Mouse (Mus musculus): ENCODE data around the gene Slc38a2. TPM values are rescaled to one million over a fixed set of nuclear protein-coding genes. Genes with fewer than 3 reads are reported as not detected.
A peak's percentile ranks its signal among the peaks of the same experiment; 100 is the strongest.

Slc38a2 gene
- polyA plus RNA-seq (2012; rRNA removed): 10.3 and 13.9 TPM in 2 replicates

GRCm38 (mm10) chr15:96699521-96700511, at the start of gene Slc38a2:
Slc38a2 (minus strand) TSS chr15:96699730.
- no peaks in the 10 kb centered on the region for H3K27me3 ChIP-seq (ENCODE audit: control insufficient read depth, insufficient read depth, low read length)
- TF ChIP-seq CTCF (IDR thresholded peaks at IDR 0.05; ENCODE audit: extremely low read depth, insufficient read length, insufficient replicate concordance, low read depth, low read length) (peak; percentile 34; the same call in 1 of the 2 replicates), POLR2A (IDR thresholded peaks at IDR 0.05; ENCODE audit: low read depth, low read length) (peak; percentile 99)
- peaks cover 17% of the 10 kb centered on the region for H3K36me3 ChIP-seq (ENCODE audit: control insufficient read depth, insufficient read depth, low read length)
- peak within 1 kb of the TSS; percentile 73 for H3K4me3 ChIP-seq (ENCODE audit: low read depth, low read length)
- under 1% methylated on average over 76 of the region's 76 CpGs for WGBS
- peaks cover 9% of the 10 kb centered on the region; the same call in 1 of the 2 replicates for H3K4me1 ChIP-seq (ENCODE audit: control insufficient read depth, insufficient read depth, insufficient read length, low read length)
- H3K27ac ChIP-seq (ENCODE audit: insufficient read depth, low read depth, low read length): peak within 1 kb of the TSS; percentile 84

DNA sequence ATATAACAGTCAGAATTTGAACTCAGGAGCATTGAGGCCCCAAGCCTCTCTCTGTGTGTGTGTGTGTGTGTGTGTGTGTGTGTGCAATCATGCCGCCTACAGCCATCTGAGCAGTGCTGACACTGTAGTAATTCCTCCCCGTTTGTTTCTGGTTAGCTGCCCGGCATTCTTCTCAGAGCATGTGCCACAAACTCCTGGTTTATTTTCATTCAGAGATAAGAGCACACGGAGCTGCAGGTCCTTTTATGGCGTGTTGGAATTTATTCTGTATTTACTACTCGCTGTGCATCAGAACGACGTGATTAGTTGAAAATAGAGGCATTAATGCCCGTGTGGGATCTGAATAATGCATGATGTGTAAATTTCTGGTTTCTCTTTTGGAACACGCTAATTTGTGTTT, 49.6 kb upstream of the Slc38a2 start:
- H3K4me3 ChIP-seq (ENCODE audit: low read depth, low read length): no peak overlapping the region
- 20% methylated on average over 10 of the region's 10 CpGs for WGBS

GRCm38 (mm10) chr15:96747551-96747950, 48.0 kb upstream of the Slc38a2 start:
- no peak for TF ChIP-seq CTCF (IDR thresholded peaks at IDR 0.05; ENCODE audit: extremely low read depth, insufficient read length, insufficient replicate concordance, low read depth, low read length)
- no peak for TF ChIP-seq POLR2A (IDR thresholded peaks at IDR 0.05; ENCODE audit: low read depth, low read length)
- Histone ChIP-seq H3K36me3 (ENCODE audit: control insufficient read depth, insufficient read depth, low read length) (no peaks in the 10 kb centered on the region), H3K27me3 (ENCODE audit: control insufficient read depth, insufficient read depth, low read length) (no peaks in the 10 kb centered on the region), H3K4me3 (ENCODE audit: low read depth, low read length) (no peak overlapping the region), H3K27ac (ENCODE audit: insufficient read depth, low read depth, low read length) (no peak overlapping the region), H3K4me1 (ENCODE audit: control insufficient read depth, insufficient read depth, insufficient read length, low read length) (peaks cover 11% of the 10 kb centered on the region; the same call in 1 of the 2 replicates)
- WGBS: 86% methylated on average over 11 of the region's 11 CpGs

More for the DNA sequence above, 49.6 kb upstream of the Slc38a2 start:
- no peaks in the 10 kb centered on the region for H3K36me3 ChIP-seq (ENCODE audit: control insufficient read depth, insufficient read depth, low read length)
- TF ChIP-seq CTCF (IDR thresholded peaks at IDR 0.05; ENCODE audit: extremely low read depth, insufficient read length, insufficient replicate concordance, low read depth, low read length): no peak
- TF ChIP-seq POLR2A (IDR thresholded peaks at IDR 0.05; ENCODE audit: low read depth, low read length): no peak
- H3K4me1 ChIP-seq (ENCODE audit: control insufficient read depth, insufficient read depth, insufficient read length, low read length): peaks cover 3% of the 10 kb centered on the region; the same call in 1 of the 2 replicates
- H3K27ac ChIP-seq (ENCODE audit: insufficient read depth, low read depth, low read length): peak overlapping the region; percentile 91
- H3K27me3 ChIP-seq (ENCODE audit: control insufficient read depth, insufficient read depth, low read length): no peaks in the 10 kb centered on the region

DNA sequence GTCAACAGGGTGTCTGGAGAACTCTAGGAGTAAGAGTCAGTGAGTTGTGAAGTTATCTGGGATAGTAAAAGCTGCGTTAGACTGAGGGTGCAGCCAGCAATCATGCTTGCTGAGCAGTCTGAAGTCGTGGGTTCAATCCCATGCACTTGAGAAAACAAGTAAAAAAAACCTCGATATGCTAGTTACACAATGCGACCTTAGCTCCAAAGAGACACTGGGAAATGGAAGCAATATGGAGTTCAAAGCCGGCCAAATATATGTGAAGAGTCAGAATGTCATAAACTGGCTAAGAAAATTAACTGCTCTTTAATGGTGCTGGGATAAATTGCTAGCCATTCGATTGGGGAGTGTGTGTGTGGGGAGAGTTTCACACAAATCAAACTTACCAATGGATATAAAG, 47.5 kb upstream of the Slc38a2 start:
- 86% methylated on average over 6 of the region's 6 CpGs for WGBS
- H3K27ac ChIP-seq (ENCODE audit: insufficient read depth, low read depth, low read length): no peak overlapping the region
- peaks cover 12% of the 10 kb centered on the region; the same call in 1 of the 2 replicates for H3K4me1 ChIP-seq (ENCODE audit: control insufficient read depth, insufficient read depth, insufficient read length, low read length)
- no peak overlapping the region for H3K4me3 ChIP-seq (ENCODE audit: low read depth, low read length)
- no peaks in the 10 kb centered on the region for H3K36me3 ChIP-seq (ENCODE audit: control insufficient read depth, insufficient read depth, low read length)
- no peaks in the 10 kb centered on the region for H3K27me3 ChIP-seq (ENCODE audit: control insufficient read depth, insufficient read depth, low read length)
- TF ChIP-seq POLR2A (IDR thresholded peaks at IDR 0.05; ENCODE audit: low read depth, low read length): no peak
- no peak for TF ChIP-seq CTCF (IDR thresholded peaks at IDR 0.05; ENCODE audit: extremely low read depth, insufficient read length, insufficient replicate concordance, low read depth, low read length)

DNA sequence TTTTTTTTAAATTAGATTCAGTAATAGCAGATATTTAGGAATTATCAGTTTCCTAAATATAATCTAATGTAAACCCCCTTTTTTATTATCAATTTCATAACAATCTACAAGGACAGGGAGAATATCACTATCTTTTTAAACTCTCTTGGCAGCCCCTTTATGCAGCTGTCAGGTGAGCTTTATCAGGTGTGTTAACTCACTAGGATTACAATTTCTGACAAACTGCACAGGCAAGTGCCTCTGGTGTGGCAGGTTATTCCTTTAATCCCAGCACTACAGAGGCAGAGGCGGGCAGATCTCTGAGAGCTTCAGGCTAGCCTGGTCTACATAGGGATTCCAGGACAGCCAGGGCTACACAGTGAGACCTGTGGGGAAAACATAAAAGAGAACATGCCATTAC, 45.8 kb upstream of the Slc38a2 start:
- Histone ChIP-seq H3K36me3 (ENCODE audit: control insufficient read depth, insufficient read depth, low read length) (no peaks in the 10 kb centered on the region), H3K4me3 (ENCODE audit: low read depth, low read length) (no peak overlapping the region), H3K27ac (ENCODE audit: insufficient read depth, low read depth, low read length) (no peak overlapping the region), H3K4me1 (ENCODE audit: control insufficient read depth, insufficient read depth, insufficient read length, low read length) (peaks cover 12% of the 10 kb centered on the region; the same call in 1 of the 2 replicates), H3K27me3 (ENCODE audit: control insufficient read depth, insufficient read depth, low read length) (no peaks in the 10 kb centered on the region)
- 94% methylated on average over 1 of the region's 1 CpGs for WGBS
- TF ChIP-seq POLR2A (IDR thresholded peaks at IDR 0.05; ENCODE audit: low read depth, low read length) (no peak), CTCF (IDR thresholded peaks at IDR 0.05; ENCODE audit: extremely low read depth, insufficient read length, insufficient replicate concordance, low read depth, low read length) (no peak)

DNA sequence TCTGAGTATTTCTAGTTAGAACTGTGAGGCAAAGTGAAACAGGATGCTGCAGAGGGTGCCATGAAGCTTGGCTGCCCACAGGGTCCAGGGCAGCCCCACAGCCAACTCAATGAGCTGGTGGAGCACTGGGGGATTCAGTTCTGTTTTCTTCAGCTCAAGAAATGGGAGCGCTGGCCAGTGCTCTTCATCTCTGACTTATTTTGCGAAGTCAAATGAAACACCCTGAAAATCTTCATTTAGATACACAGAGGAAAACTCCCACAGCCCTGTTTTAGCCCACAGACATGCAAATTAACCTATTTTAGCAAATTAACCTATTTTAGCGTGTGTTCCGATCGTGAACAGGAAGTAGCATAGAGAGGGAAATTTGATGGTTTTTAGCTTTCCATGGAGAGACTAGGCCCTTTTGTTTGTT, 45.4 kb upstream of the Slc38a2 start:
- Histone ChIP-seq H3K4me3 (ENCODE audit: low read depth, low read length) (no peak overlapping the region), H3K27ac (ENCODE audit: insufficient read depth, low read depth, low read length) (no peak overlapping the region), H3K4me1 (ENCODE audit: control insufficient read depth, insufficient read depth, insufficient read length, low read length) (peaks cover 12% of the 10 kb centered on the region; the same call in 1 of the 2 replicates), H3K36me3 (ENCODE audit: control insufficient read depth, insufficient read depth, low read length) (no peaks in the 10 kb centered on the region), H3K27me3 (ENCODE audit: control insufficient read depth, insufficient read depth, low read length) (no peaks in the 10 kb centered on the region)
- TF ChIP-seq POLR2A (IDR thresholded peaks at IDR 0.05; ENCODE audit: low read depth, low read length) (no peak), CTCF (IDR thresholded peaks at IDR 0.05; ENCODE audit: extremely low read depth, insufficient read length, insufficient replicate concordance, low read depth, low read length) (no peak)
- WGBS: 92% methylated on average over 5 of the region's 5 CpGs

All from small intestine, adult 2 months (tissue).